In the genomic region with DNA sequence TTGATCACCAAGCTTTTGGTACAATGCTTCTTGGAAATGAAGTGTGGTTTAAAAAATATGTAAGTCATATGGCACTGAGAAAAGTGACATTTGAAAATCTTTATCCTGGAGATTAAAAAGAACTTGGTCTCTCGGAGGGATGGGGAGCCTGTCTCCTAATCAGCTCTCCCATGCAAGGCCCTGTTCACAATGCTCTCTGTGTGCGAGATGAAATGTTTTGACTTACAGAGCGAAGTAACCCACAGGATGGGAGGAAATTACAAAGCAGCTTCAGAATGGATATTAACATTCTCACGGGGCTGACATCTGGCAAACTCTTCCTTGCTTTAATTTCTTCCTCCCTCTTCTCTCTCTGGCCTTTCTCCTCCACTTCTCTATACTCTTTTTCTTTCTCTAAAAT, we compare ENCODE assay signal across 20 mouse cellular contexts.
"Had no signal": no experiment of that assay in that cellular context is flagged by ENCODE, and none has a peak within 500 bp of the region (broad histone marks: within the 10 kb centered on the region; RNA-seq: fewer than 3 reads in every experiment).

No protein-coding gene starts in this region.

- ATAC-seq: lung, postnatal 0 days; midbrain, embryonic 16.5 days had no signal

- H3K4me2 ChIP-seq: lung, embryonic 15.5 days; midbrain, embryonic 12.5 days; neural tube, embryonic 13.5 days; neural tube, embryonic 15.5 days had no signal

- H3K9me3 ChIP-seq: lung, embryonic 15.5 days; midbrain, embryonic 10.5 days; midbrain, embryonic 12.5 days; neural tube, embryonic 13.5 days; neural tube, embryonic 15.5 days had no signal

- DNase-seq: lung, adult 18-20 months; lung, postnatal 14 days; lung, postnatal 4 days; midbrain, embryonic 14.5 days; retina, postnatal 1 day; right cerebral cortex, adult 18-20 months; right cerebral cortex, postnatal 25 days; right cerebral cortex, postnatal 4 days; spleen, adult 18-20 months; thymus, adult 18-20 months; thymus, postnatal 14 days; thymus, postnatal 36 days had no signal

- H3K4me3 ChIP-seq: lung, embryonic 15.5 days; midbrain, embryonic 10.5 days; midbrain, embryonic 12.5 days; myocyte; neural tube, embryonic 13.5 days; neural tube, embryonic 15.5 days had no signal

- H3K36me3 ChIP-seq: lung, embryonic 15.5 days; midbrain, embryonic 10.5 days; midbrain, embryonic 12.5 days; neural tube, embryonic 13.5 days; neural tube, embryonic 15.5 days had no signal

- H3K27ac ChIP-seq: lung, embryonic 15.5 days; midbrain, embryonic 10.5 days; midbrain, embryonic 12.5 days; neural tube, embryonic 13.5 days; neural tube, embryonic 15.5 days had no signal

- H3K27me3 ChIP-seq: lung, embryonic 15.5 days; midbrain, embryonic 12.5 days; neural tube, embryonic 13.5 days; neural tube, embryonic 15.5 days had no signal

- H3K4me1 ChIP-seq: lung, embryonic 15.5 days; midbrain, embryonic 10.5 days; midbrain, embryonic 12.5 days; neural tube, embryonic 13.5 days; neural tube, embryonic 15.5 days had no signal

- H3K9ac ChIP-seq: lung, embryonic 15.5 days; midbrain, embryonic 12.5 days; neural tube, embryonic 13.5 days; neural tube, embryonic 15.5 days had no signal
